Mouse (Mus musculus): Measurements from ENCODE around the gene Hmcn1. TPM values are rescaled to one million over a fixed set of nuclear protein-coding genes. Genes with fewer than 3 reads are reported as not detected.

Gene Hmcn1
- polyA plus RNA-seq, 1 experiment from 2014 or later: 1.4 TPM

DNA sequence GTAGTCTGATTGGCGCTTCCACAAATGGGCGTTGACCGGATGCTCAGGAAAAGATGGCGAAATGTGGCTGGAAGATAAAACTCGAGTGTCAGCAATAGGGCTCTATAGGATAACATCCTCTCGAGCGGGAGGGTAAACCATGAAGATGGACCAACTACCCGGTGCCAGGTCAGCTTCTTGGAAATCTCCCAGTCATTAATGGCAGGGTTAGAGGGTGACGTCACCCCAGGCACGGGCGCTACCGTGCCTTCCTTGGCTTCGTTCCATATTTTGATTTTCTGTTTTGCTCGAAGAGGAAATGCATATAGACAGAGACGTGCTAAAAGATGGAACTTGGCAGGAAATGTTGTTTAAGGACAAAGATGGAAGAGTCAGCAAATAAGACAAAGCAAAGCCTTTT, 312.2 kb downstream of the Hmcn1 start:
- 92% methylated on average over 15 of the region's 15 CpGs for WGBS
- Histone ChIP-seq H3K9me3 (no peaks in the 10 kb centered on the region), H3K4me2 (replicated peaks) (no peak overlapping the region), H3K4me1 (replicated peaks) (no peaks in the 10 kb centered on the region), H3K4me3 (replicated peaks) (no peak overlapping the region), H3K36me3 (no peaks in the 10 kb centered on the region), H3K9ac (replicated peaks) (no peak overlapping the region), H3K27me3 (no peaks in the 10 kb centered on the region), H3K27ac (no peak overlapping the region)
- ATAC-seq: no peak

DNA sequence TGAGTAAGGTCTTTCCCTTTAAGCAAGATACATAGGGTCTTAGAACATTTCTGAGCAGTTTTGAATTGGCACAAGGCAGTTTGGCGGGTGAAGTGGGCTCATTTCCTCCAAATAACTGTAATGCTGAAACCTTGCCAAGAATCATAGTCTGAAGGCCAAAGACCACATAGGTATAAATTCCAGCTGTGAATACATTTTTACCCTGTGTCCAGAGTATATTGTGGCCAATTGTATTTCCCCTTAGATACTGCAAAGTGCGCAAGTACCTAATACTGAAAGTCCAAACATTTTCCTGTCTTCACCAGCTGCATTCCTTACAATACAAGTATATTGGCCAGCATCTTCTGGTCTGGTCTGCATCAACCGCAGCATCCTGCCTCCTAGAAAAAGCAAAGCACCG, 312.9 kb downstream of the Hmcn1 start:
- Histone ChIP-seq H3K27me3 (no peaks in the 10 kb centered on the region), H3K4me3 (replicated peaks) (no peak overlapping the region), H3K9me3 (no peaks in the 10 kb centered on the region), H3K4me2 (replicated peaks) (no peak overlapping the region), H3K9ac (replicated peaks) (no peak overlapping the region), H3K36me3 (no peaks in the 10 kb centered on the region), H3K27ac (no peak overlapping the region), H3K4me1 (replicated peaks) (no peaks in the 10 kb centered on the region)
- no peak for ATAC-seq
- 93% methylated on average over 4 of the region's 4 CpGs for WGBS

DNA sequence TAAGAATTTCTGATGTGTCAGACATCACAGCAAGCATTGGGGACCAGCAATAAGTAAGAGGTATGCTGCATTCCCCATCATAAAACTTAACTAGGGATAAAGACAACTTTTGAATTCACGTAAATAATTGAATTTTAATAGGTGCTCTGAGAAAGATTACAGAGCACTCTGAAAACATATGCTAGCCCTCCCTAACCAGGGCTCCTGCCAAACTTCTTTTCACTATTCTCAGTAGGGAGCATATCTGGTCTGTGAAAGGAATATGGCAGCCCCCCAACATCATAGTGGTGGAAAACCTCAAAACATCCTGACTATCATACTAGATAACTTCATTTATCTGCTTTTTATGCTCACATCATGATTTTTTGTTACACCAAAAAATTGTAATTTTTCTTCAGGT, 347.9 kb downstream of the Hmcn1 start:
- no peak overlapping the region for H3K9ac ChIP-seq (replicated peaks)
- H3K4me1 ChIP-seq (replicated peaks): no peaks in the 10 kb centered on the region
- no peak overlapping the region for H3K4me3 ChIP-seq (replicated peaks)
- no peak for ATAC-seq
- no peaks in the 10 kb centered on the region for H3K27me3 ChIP-seq
- H3K36me3 ChIP-seq: no peaks in the 10 kb centered on the region
- 95% methylated on average over 1 of the region's 1 CpGs for whole genome bisulfite sequencing
- no peak overlapping the region for H3K27ac ChIP-seq
- H3K4me2 ChIP-seq (replicated peaks): no peak overlapping the region
- peaks cover 5% of the 10 kb centered on the region; the same call in 1 of the 2 replicates for H3K9me3 ChIP-seq

DNA sequence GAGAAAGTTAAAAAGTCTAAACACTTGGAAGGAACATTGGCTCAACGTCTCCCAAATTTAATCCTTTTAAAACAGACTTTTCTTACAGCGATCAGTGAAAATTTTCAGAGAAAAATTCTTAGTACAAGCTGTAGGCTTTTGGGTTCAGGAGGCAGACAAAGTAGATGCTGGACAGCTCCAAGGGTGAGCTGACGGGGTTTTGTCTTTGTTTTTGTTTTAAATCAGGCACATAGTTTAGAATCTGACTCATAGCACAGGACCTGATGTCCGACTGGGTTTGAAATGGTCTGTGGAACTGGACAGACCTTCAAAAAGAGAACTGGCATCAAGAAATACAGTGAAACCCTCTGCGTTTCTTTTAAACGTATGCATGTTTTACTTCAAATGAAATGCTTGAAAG, 353.7 kb downstream of the Hmcn1 start:
- ATAC-seq: no peak
- 66% methylated on average over 6 of the region's 6 CpGs for WGBS
- Histone ChIP-seq H3K27me3 (no peaks in the 10 kb centered on the region), H3K36me3 (no peaks in the 10 kb centered on the region), H3K4me1 (replicated peaks) (no peaks in the 10 kb centered on the region), H3K9me3 (no peaks in the 10 kb centered on the region), H3K4me3 (replicated peaks) (no peak overlapping the region), H3K9ac (replicated peaks) (no peak overlapping the region), H3K27ac (no peak overlapping the region), H3K4me2 (replicated peaks) (no peak overlapping the region)

DNA sequence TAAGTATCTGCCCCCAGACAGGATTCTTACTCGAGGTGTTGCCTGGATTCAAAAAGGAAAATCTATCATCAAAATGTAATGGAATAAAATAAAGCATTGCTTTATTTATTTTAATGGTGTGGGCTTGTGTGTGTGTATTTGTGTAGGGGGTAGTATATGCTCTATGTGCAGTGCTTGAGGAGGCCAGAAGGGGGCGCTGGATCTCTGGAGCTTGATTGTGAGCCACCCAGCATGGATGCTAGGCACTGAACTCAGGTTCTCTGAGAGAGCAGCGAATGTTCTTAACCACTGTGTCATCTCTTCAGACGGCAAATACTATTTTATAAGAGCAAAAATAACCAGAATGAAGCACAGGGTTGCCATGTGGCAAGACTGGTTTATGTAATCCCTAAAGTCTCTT, 360.7 kb downstream of the Hmcn1 start:
- no peaks in the 10 kb centered on the region for H3K36me3 ChIP-seq
- no peak overlapping the region for H3K4me2 ChIP-seq (replicated peaks)
- H3K9ac ChIP-seq (replicated peaks): no peak overlapping the region
- no peak overlapping the region for H3K27ac ChIP-seq
- H3K27me3 ChIP-seq: no peaks in the 10 kb centered on the region
- ATAC-seq: no peak
- no peaks in the 10 kb centered on the region for H3K9me3 ChIP-seq
- 70% methylated on average over 4 of the region's 4 CpGs for WGBS
- no peak overlapping the region for H3K4me3 ChIP-seq (replicated peaks)
- H3K4me1 ChIP-seq (replicated peaks): no peaks in the 10 kb centered on the region

DNA sequence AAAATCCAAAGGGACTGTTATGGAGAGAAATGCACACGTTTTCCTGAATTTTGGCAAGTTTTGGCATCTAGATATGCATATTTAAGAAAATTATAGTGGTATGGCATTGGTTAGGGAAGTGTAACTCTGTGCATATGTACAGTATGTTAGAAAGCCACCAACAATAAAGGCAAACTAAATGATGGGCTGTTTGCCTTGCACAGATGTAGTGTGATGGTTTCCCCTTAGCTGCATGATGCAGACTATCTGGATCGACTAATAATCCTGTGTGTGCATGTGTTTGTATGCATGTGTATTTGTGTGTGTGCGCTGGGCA, 361.4 kb downstream of the Hmcn1 start:
- no peaks in the 10 kb centered on the region for H3K9me3 ChIP-seq
- H3K4me3 ChIP-seq (replicated peaks): no peak overlapping the region
- H3K27ac ChIP-seq: no peak overlapping the region
- WGBS: 92% methylated on average over 3 of the region's 3 CpGs
- no peak for ATAC-seq
- H3K4me2 ChIP-seq (replicated peaks): no peak overlapping the region
- no peak overlapping the region for H3K9ac ChIP-seq (replicated peaks)
- no peaks in the 10 kb centered on the region for H3K27me3 ChIP-seq
- no peaks in the 10 kb centered on the region for H3K4me1 ChIP-seq (replicated peaks)
- H3K36me3 ChIP-seq: no peaks in the 10 kb centered on the region

DNA sequence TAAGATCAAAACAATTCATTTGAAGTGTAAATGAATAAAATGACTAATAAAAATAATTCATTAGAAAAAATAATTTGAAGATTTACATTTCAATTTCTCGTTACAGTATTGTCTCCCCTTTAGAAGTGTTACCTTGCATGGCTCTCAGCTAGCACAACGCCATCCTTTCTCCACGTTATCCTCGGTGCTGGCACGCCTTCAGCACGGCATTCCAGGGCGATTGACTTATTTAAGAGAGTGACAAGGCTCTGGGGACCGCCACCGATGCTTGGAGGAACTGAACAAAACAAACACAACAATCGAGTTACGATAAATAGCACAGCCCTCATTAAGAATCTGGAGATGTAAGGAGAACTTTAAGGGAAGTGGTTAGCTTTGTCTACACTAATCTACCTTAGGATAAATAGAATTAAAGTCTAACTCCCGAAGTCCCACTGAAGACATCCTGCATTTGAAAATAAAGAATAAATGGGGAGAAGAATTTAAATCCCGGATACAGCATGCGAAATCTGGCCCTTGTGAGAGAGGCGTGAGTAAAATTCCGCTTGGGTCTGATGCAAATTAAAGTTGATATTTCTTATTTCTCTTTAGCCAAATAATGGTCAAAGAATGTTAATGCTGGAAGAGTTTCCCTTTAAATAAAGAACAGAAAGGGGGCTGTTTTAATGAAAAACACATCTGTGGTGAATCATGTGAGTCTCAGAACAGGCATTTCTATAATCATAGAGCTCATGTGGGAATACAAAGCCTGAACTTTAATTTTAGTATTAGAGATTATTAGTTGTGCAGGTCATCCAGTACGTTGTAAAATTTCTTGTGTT, 362.0 kb downstream of the Hmcn1 start:
- H3K27me3 ChIP-seq: no peaks in the 10 kb centered on the region
- no peak for ATAC-seq
- H3K9ac ChIP-seq (replicated peaks): no peak overlapping the region
- H3K9me3 ChIP-seq: no peaks in the 10 kb centered on the region
- H3K36me3 ChIP-seq: no peaks in the 10 kb centered on the region
- H3K4me2 ChIP-seq (replicated peaks): no peak overlapping the region
- no peak overlapping the region for H3K4me3 ChIP-seq (replicated peaks)
- WGBS: 69% methylated on average over 17 of the region's 17 CpGs
- H3K27ac ChIP-seq: no peak overlapping the region
- H3K4me1 ChIP-seq (replicated peaks): no peaks in the 10 kb centered on the region

DNA sequence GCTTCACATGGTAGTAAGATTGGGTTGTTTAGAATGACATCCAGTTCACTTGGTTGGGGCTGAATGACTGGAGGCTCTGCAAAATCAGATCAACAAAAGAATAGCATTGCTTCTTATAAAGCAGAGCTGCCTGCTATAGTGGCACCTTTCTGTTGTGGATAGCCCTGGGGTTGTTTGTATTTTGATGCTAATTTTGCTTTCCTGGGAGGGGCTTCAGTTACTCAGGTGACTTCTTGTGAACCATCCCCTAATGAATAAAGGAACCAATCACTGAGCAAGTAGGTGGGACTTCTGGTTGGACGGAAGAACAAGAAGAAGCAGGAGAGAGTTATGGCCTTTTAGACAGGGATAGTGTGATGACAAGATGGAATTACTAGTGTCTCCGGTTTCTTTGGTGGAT, 370.0 kb downstream of the Hmcn1 start:
- Histone ChIP-seq H3K4me3 (replicated peaks) (no peak overlapping the region), H3K9me3 (no peaks in the 10 kb centered on the region), H3K4me2 (replicated peaks) (no peak overlapping the region), H3K36me3 (no peaks in the 10 kb centered on the region), H3K27ac (no peak overlapping the region), H3K27me3 (no peaks in the 10 kb centered on the region), H3K4me1 (replicated peaks) (no peaks in the 10 kb centered on the region), H3K9ac (replicated peaks) (no peak overlapping the region)
- no peak for ATAC-seq
- WGBS: 94% methylated on average over 2 of the region's 2 CpGs

DNA sequence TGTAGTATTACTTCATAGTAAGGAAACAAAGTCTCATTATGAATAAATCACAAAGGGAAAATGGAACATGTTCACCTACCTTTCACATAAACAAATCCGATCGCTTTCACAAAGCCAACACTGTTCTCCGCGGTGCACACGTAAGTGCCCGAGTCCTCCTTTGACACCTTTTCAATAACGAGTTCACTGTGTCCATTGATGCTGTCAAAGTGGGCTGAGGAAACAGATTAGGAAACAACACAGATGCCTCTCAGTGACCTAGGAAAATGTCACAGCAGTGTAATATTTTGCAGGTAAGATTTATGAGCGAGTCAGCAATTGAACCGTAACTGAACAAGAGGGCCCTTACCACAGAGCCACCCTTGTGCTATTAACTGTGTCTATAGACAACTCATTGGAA, 382.7 kb downstream of the Hmcn1 start:
- WGBS: 86% methylated on average over 9 of the region's 9 CpGs
- no peaks in the 10 kb centered on the region for H3K9me3 ChIP-seq
- no peak overlapping the region for H3K27ac ChIP-seq
- no peaks in the 10 kb centered on the region for H3K27me3 ChIP-seq
- ATAC-seq: no peak
- H3K4me2 ChIP-seq (replicated peaks): no peak overlapping the region
- no peaks in the 10 kb centered on the region for H3K36me3 ChIP-seq
- no peak overlapping the region for H3K9ac ChIP-seq (replicated peaks)
- H3K4me1 ChIP-seq (replicated peaks): no peaks in the 10 kb centered on the region
- no peak overlapping the region for H3K4me3 ChIP-seq (replicated peaks)

DNA sequence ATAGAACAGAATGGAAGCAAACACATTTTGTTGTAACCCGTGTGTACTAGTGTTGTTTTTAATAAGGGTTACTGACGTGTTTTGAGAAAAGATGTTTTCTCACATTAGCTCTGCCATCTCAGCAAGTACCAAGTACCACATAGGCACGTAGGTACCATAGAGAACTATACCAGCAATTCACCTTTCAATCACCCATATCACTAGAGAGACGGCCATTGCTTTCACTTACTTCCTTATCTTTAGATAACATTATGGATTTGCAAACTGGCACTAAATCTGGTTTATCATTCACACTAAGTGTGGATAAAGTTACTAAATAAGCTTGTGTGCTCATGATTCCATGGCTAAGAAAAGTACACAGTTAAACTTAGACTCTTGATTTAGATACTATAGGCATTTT, 387.1 kb downstream of the Hmcn1 start:
- 94% methylated on average over 4 of the region's 4 CpGs for WGBS
- no peak overlapping the region for H3K4me2 ChIP-seq (replicated peaks)
- H3K4me1 ChIP-seq (replicated peaks): no peaks in the 10 kb centered on the region
- no peak overlapping the region for H3K9ac ChIP-seq (replicated peaks)
- H3K27ac ChIP-seq: no peak overlapping the region
- no peak for ATAC-seq
- H3K9me3 ChIP-seq: no peaks in the 10 kb centered on the region
- no peaks in the 10 kb centered on the region for H3K36me3 ChIP-seq
- no peaks in the 10 kb centered on the region for H3K27me3 ChIP-seq
- H3K4me3 ChIP-seq (replicated peaks): no peak overlapping the region

DNA sequence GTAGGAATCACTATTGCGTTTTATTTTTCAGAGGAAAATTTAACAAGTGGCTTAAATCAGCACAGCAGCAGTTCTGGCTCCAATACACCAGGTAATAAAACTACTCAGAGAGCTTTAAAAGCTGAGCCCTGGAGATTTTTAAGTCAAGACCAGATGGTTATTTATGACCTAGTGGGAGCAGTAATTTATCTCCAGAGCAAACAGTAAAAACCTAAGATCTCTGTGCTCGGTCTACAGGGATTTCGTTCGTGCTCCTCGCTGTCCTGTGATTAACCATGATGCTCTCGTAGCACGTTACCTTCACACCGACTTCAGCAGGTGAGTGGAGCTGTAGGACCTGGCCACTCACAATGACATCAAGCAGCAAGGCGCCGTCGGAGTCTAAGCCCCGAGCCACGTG, 399.6 kb downstream of the Hmcn1 start:
- 0 out of 2 replicates have a peak, but pooled peaks cover 8% of the 10 kb centered on the region for H3K27me3 ChIP-seq
- no peaks in the 10 kb centered on the region for H3K9me3 ChIP-seq
- no peaks in the 10 kb centered on the region for H3K36me3 ChIP-seq
- H3K4me1 ChIP-seq (replicated peaks): no peaks in the 10 kb centered on the region
- H3K9ac ChIP-seq (replicated peaks): no peak overlapping the region
- no peak for ATAC-seq
- no peak overlapping the region for H3K4me2 ChIP-seq (replicated peaks)
- 93% methylated on average over 13 of the region's 13 CpGs for WGBS
- H3K4me3 ChIP-seq (replicated peaks): no peak overlapping the region
- H3K27ac ChIP-seq: no peak overlapping the region

DNA sequence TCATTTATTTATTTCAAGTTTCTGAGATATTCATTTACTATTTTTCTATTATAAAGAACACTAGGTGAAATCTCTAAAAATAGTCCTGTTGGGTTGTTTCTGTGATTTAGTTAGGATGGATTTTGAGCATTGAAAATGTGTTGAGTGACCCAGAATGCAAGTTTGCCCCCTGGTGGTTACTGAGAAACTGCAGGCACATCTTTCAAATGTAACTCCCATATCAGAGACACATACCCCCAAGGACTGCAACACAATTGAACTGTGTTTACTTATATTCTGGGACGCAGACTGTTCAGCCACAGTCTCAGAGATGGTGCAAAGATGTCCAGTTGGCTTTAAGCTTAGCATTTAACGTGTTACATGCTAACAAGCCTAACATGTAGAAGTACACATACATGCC, 402.0 kb downstream of the Hmcn1 start:
- 0 out of 2 replicates have a peak, but pooled peaks cover 9% of the 10 kb centered on the region for H3K27me3 ChIP-seq
- WGBS: 32% methylated on average over 2 of the region's 2 CpGs
- H3K9ac ChIP-seq (replicated peaks): no peak overlapping the region
- no peaks in the 10 kb centered on the region for H3K4me1 ChIP-seq (replicated peaks)
- ATAC-seq: peak; percentile 58
- no peak overlapping the region for H3K4me2 ChIP-seq (replicated peaks)
- no peak overlapping the region for H3K27ac ChIP-seq
- H3K36me3 ChIP-seq: no peaks in the 10 kb centered on the region
- H3K4me3 ChIP-seq (replicated peaks): no peak overlapping the region
- no peaks in the 10 kb centered on the region for H3K9me3 ChIP-seq

DNA sequence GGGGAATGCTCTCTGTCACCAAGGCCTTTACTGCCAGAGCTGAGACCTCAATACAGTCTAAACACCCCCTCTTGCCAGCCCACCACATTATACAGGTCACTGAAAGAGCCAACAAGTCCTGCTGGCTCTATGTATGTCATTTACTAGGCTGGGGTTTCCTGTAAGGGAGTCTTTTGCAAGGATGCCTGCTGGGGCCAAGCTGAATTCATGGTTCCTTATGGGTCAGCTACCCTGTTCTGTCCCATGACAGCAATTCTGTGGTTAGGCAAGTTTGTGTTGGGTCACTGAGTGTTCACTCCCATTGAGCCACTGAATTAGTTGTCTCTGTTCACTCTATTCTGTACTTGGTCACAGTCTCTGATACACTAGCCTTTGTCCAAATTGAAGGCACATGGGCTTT, 405.8 kb downstream of the Hmcn1 start:
- Histone ChIP-seq H3K9ac (replicated peaks) (no peak overlapping the region), H3K27ac (no peak overlapping the region), H3K9me3 (no peaks in the 10 kb centered on the region), H3K4me3 (replicated peaks) (no peak overlapping the region), H3K4me1 (replicated peaks) (peaks cover 7% of the 10 kb centered on the region), H3K27me3 (0 out of 2 replicates have a peak, but pooled peaks cover 9% of the 10 kb centered on the region), H3K36me3 (no peaks in the 10 kb centered on the region), H3K4me2 (replicated peaks) (no peak overlapping the region)
- ATAC-seq: peak; percentile 40; the same call in 1 of the 2 replicates

All from midbrain, embryonic 13.5 days (tissue).